Mouse (Mus musculus) heart, adult 11 months (tissue): ENCODE data around the gene Apobr.

Experiments
- DNase-seq: peaks from one replicate; pipeline ENCODE4 v3.0.0; 2022

Gene Apobr

DNA sequence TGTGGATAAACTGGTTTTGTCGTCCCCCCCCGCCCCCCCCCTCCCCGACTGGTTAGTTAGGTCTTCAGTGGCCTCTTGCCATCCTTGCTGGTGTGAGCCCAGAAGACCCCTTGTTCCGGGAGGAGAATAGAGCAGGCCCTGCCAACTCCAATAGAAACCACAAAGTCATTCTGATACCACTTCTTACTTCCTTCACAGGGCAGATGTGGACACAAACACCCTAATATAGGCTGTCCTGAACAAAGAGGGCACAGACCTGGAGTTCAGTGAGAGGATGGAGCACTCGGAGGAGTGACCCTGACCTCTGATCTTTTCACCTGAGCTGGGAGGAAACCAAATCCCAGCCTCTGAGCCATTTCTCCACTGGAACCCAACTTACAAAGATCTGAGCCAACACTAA is 17.2 kb downstream of the Apobr start:
- DNase-seq, result no peak

GRCm38 (mm10) chr7:126602650-126603049 is 17.9 kb downstream of the Apobr start:
- DNase-seq, result no peak

- no peak for DNase-seq
These were observed 21.9 kb downstream of the Apobr start for GRCm38 (mm10) chr7:126606611-126607010.

- peak; percentile 96 for DNase-seq
These were observed 22.3 kb downstream of the Apobr start for GRCm38 (mm10) chr7:126607064-126607463.

DNA sequence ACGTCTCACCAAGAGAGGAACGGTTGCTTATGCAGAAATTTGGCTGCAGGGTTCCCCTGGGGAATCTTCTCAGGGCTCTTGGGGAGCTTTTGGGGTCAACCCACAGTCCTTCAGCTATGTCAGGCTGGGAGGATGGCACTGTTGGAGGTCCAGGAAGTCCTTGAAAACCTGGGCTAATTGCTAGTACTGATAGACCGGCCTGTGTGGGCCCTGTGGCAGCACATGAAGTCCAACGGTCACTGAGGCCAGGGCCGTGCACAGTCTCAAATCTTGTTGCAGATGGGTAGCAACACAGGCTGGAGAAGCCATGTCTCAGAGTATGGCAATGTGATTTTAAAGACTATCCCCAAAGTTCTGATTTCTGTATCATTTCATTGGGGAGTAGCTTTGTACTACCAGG is 23.1 kb downstream of the Apobr start:
- DNase-seq, result peak; percentile 85

- no peak for DNase-seq
These were observed 28.0 kb downstream of the Apobr start for GRCm38 (mm10) chr7:126612736-126613135.

- DNase-seq, result no peak
These were observed 32.0 kb downstream of the Apobr start for GRCm38 (mm10) chr7:126616707-126617106.

GRCm38 (mm10) chr7:126619559-126620275 is 35.0 kb downstream of the Apobr start:
- no peak for DNase-seq

DNA sequence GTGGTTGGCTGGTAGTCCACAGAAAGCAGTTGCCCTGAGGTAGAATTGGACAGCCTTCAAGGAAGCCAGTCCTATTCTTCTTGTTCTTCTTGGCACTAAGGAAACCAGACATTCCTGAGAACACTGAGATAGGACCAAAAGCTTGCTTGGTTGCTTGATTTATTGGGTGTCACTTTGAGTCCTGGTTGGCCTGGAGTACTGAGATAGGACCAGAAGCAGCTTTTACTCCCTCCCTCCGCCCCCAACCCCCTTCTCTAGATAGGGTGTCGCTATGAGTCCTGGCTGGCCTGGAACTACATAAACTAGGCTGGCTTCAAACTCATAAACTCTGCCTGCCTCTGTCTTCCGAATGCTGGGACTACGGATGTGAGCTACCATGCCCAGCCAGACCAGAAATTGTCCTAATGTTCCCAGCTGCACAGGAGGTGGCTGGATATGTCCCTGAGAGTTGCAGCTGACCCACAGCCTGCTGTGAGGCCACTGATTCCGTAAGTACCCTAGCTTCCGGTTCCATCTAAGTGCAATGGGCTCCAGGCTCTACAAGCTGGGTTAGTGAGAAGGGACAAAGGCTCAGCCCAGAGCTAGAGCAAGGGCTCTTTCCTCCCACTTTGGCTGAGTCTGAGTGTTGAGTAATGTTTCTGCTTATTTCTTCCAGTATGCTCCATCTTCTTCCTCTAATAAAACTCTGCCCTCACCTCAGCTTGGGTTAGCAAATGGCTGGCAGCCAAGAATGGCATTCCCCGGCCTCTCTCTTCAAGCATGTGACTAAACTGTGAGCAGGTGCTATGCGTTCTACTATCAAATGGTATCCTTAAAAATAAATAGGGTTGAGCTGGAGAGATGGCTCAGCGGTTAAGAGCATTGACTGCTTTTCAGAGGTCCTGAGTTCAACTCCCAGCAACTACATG is 37.0 kb downstream of the Apobr start:
- no peak for DNase-seq

DNA sequence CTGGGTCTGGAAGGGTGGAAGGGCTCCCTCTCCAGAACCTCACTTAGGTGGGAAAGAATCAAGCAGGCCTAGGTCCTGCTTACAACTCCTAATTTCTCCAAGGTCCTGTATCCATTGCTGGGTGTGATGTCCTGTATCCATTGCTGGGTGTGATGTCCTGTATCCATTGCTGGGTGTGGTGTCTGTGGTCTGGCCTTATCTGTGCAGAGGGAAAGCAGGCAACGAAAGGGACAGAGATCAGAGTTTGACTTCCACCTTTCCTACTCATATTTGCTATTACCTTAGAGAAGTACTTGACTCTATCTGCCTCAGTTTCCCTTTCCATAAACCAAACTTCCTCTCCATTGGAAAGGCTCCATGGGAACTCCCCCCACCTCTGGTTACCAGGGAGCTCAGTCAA is 38.6 kb downstream of the Apobr start:
- DNase-seq, result no peak

GRCm38 (mm10) chr7:126624774-126625173 is 40.0 kb downstream of the Apobr start:
- peak; percentile 93 for DNase-seq

- peak; percentile 99 for DNase-seq
These were observed 40.6 kb downstream of the Apobr start for GRCm38 (mm10) chr7:126625369-126625768.

GRCm38 (mm10) chr7:126625807-126626600 is 41.3 kb downstream of the Apobr start:
- no peak for DNase-seq

- peak; percentile 92 for DNase-seq
These were observed 43.4 kb downstream of the Apobr start for GRCm38 (mm10) chr7:126628111-126628510.

GRCm38 (mm10) chr7:126629915-126630314 is 45.2 kb downstream of the Apobr start:
- no peak for DNase-seq

GRCm38 (mm10) chr7:126630824-126631518 is 46.2 kb downstream of the Apobr start, which contains the start of gene Nupr1:
TSS of gene Nupr1 (minus strand) at chr7:126630861.
- no peak for DNase-seq

- no peak for DNase-seq
These were observed 47.7 kb downstream of the Apobr start for GRCm38 (mm10) chr7:126632478-126632877.

- DNase-seq, result no peak
These were observed 50.6 kb downstream of the Apobr start for GRCm38 (mm10) chr7:126635375-126635774.

- DNase-seq, result peak; percentile 90
These were observed 52.2 kb downstream of the Apobr start for GRCm38 (mm10) chr7:126636733-126637520.
